Mouse (Mus musculus): Measurements from ENCODE around the gene Lrit3.

DNA sequence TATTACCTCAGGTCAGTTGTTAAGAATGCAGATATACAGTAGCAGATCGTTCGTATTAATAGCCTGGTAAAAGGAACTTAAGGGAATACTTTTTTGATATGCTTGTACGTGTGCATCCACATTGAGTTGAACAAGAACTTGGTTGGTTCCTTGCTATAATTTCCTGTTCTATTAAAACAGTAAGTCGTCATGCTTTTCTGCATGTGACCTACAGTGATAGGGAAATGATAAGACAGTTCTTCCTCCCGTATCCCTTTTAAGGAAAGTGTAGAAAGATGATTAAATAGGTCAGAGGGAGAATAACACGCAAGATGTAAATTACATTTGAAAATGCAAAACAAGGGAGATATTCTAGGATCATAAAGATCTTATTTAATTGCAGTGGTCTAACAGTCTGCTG is 33.1 kb upstream of the Lrit3 start:
- TF ChIP-seq POLR2A (IDR thresholded peaks at IDR 0.05; ENCODE audit: extremely low read depth, insufficient read depth, low read length): no peak
- TF ChIP-seq CTCF (IDR thresholded peaks at IDR 0.05; ENCODE audit: low read depth, low read length): no peak

Data from liver, adult 2 months (tissue).